Mouse (Mus musculus) natural killer cell, adult 2 months (primary cell): ENCODE data around the gene Cenpl.
"Not testable (repeated sequence)": the region's sequence is repeated elsewhere in the genome, so short reads cannot be mapped to it uniquely, and the experiment has no call there.

Experiments used
- DNase-seq, 2 experiments: peaks; one replicate each; pipeline ENCODE4 v3.0.0; 2022; ENCODE audit warnings: low spot score in 2 of 2

Cenpl gene

GRCm38 (mm10) chr1:161070352-161071271, at the start of gene Cenpl, which contains the start of gene Dars2:
Gene Cenpl, plus strand, starts transcription at chr1:161070713.
Gene Dars2, minus strand, starts transcription at chr1:161070658.
- peak; percentile 86 to 91 for DNase-seq

GRCm38 (mm10) chr1:161025410-161026210, 44.9 kb upstream of the Cenpl start:
- no peak for DNase-seq

GRCm38 (mm10) chr1:161027196-161027595, 43.3 kb upstream of the Cenpl start:
- no peak for DNase-seq

GRCm38 (mm10) chr1:161028427-161028826, 42.1 kb upstream of the Cenpl start:
- not testable (repeated sequence) for DNase-seq

GRCm38 (mm10) chr1:161030058-161030457, 40.5 kb upstream of the Cenpl start:
- no peak for DNase-seq

- DNase-seq: no peak
These were observed 38.6 kb upstream of the Cenpl start for GRCm38 (mm10) chr1:161031881-161032280.

- no peak for DNase-seq
These were observed 38.2 kb upstream of the Cenpl start for GRCm38 (mm10) chr1:161032345-161032744.

- no peak for DNase-seq
These were observed 36.6 kb upstream of the Cenpl start for GRCm38 (mm10) chr1:161033856-161034434.

- DNase-seq: peak; percentile 97 to 98
These were observed 35.9 kb upstream of the Cenpl start, which contains the start of gene Zbtb37 for GRCm38 (mm10) chr1:161034435-161035280. Gene Zbtb37, minus strand, starts transcription at chr1:161034849.

- DNase-seq: no peak
These were observed 35.2 kb upstream of the Cenpl start for GRCm38 (mm10) chr1:161035281-161035785.

- DNase-seq: peak in 1 of 2 experiments; percentile 9
These were observed 34.6 kb upstream of the Cenpl start for GRCm38 (mm10) chr1:161035786-161036404.

- DNase-seq: no peak
These were observed 34.1 kb upstream of the Cenpl start for GRCm38 (mm10) chr1:161036411-161036841.

- no peak for DNase-seq
These were observed 33.5 kb upstream of the Cenpl start for GRCm38 (mm10) chr1:161037026-161037425.

- DNase-seq: no peak
These were observed 32.9 kb upstream of the Cenpl start for GRCm38 (mm10) chr1:161037599-161037998.

- DNase-seq: no peak
These were observed 32.5 kb upstream of the Cenpl start for GRCm38 (mm10) chr1:161038004-161038403.

GRCm38 (mm10) chr1:161038968-161039721, 31.4 kb upstream of the Cenpl start:
- DNase-seq: no peak

- DNase-seq: no peak
These were observed 30.6 kb upstream of the Cenpl start for GRCm38 (mm10) chr1:161039741-161040425.

- no peak for DNase-seq
These were observed 30.1 kb upstream of the Cenpl start for GRCm38 (mm10) chr1:161040426-161040770.

GRCm38 (mm10) chr1:161040855-161041254, 29.7 kb upstream of the Cenpl start:
- no peak for DNase-seq
